Mouse (Mus musculus) MEL (cell line): ENCODE results near the gene Hrh1. TPM values are rescaled to one million over a fixed set of nuclear protein-coding genes. Genes with fewer than 3 reads are reported as not detected.
"Not testable (repeated sequence)": the region's sequence is repeated elsewhere in the genome, so short reads cannot be mapped to it uniquely, and the experiment has no call there.

Experiments used
- DNase-seq: peaks from one replicate; pipeline ENCODE4 v3.0.0; 2011; ENCODE audit warnings: low read depth, low spot score
- H3K27ac ChIP-seq: 2 replicates; pipeline ENCODE4 v1.5.1; 2012; ENCODE audit warnings: low read depth, mild to moderate bottlenecking, control low read depth, low read length, moderate library complexity; ENCODE audit not compliant: control insufficient read depth
- H3K27me3 ChIP-seq, 2 experiments: fragments of 150-350 bp in 1 of 2; sonication (generic) in 1 of 2; 2 replicates each; pipeline ENCODE4 v1.6.1; 2012; ENCODE audit warnings: low read length in 2 of 2, mild to moderate bottlenecking in 2 of 2, improper control_type of control experiment in 1 of 2, moderate library complexity in 1 of 2; ENCODE audit not compliant: insufficient read depth in 2 of 2, control insufficient read depth in 1 of 2
- H3K36me3 ChIP-seq, 2 experiments: 2 replicates each; pipeline ENCODE4 v1.6.1; 2012 to 2014; ENCODE audit warnings: low read length in 2 of 2, improper control_type of control experiment in 1 of 2, inconsistent platforms in 1 of 2, mild to moderate bottlenecking in 1 of 2; ENCODE audit not compliant: insufficient read depth in 2 of 2, control insufficient read depth in 1 of 2
- H3K4me1 ChIP-seq, 2 experiments: fragments of 150-350 bp in 1 of 2; sonication (generic) in 1 of 2; 2 replicates each; pipeline ENCODE4 v1.6.1; 2012; ENCODE audit warnings: low read length in 2 of 2, improper control_type of control experiment in 1 of 2, mild to moderate bottlenecking in 1 of 2; ENCODE audit not compliant: insufficient read depth in 2 of 2, control insufficient read depth in 1 of 2
- H3K4me3 ChIP-seq, 2 experiments: fragments of 150-350 bp in 1 of 2; sonication (generic) in 1 of 2; 2 replicates each; pipeline ENCODE4 v1.5.1; 2012; ENCODE audit warnings: low read depth in 2 of 2, low read length in 2 of 2, mild to moderate bottlenecking in 2 of 2, moderate library complexity in 2 of 2, control low read depth in 1 of 2, improper control_type of control experiment in 1 of 2; ENCODE audit not compliant: control insufficient read depth in 1 of 2, insufficient read depth in 1 of 2
- H3K79me2 ChIP-seq: 2 replicates; pipeline ENCODE4 v1.6.1; 2012; ENCODE audit warnings: mild to moderate bottlenecking, low read length, moderate library complexity; ENCODE audit not compliant: control insufficient read depth, poor library complexity, insufficient read depth
- H3K9ac ChIP-seq: 2 replicates; pipeline ENCODE4 v1.6.1; 2012; ENCODE audit warnings: low read depth, mild to moderate bottlenecking, control low read depth, low read length, moderate library complexity; ENCODE audit not compliant: control insufficient read depth, poor library complexity, severe bottlenecking
- H3K9me3 ChIP-seq: fragments of 150-350 bp; sonication (generic); replicated peaks from 2 replicates; pipeline ENCODE4 v1.6.1; 2012; ENCODE audit warnings: mild to moderate bottlenecking, low read length, improper control_type of control experiment, moderate library complexity; ENCODE audit not compliant: insufficient read depth
- BHLHE40 ChIP-seq: IDR thresholded peaks from 2 replicates; pipeline ENCODE4 v1.6.1; 2012; ENCODE audit warnings: low read depth, mild to moderate bottlenecking, inconsistent platforms, low read length, improper control_type of control experiment, borderline replicate concordance
- CHD2 ChIP-seq: IDR thresholded peaks from 2 replicates; pipeline ENCODE4 v1.6.1; 2011; ENCODE audit warnings: low read length, improper control_type of control experiment
- CTCF ChIP-seq, 3 experiments: IDR thresholded peaks in 2 of 3; conservative IDR thresholded peaks in 1 of 3; 2 replicates each; pipeline ENCODE4 v1.5.1; 2011 to 2012; ENCODE audit warnings: low read length in 3 of 3, low read depth in 2 of 3, mild to moderate bottlenecking in 2 of 3, improper control_type of control experiment in 1 of 3, inconsistent platforms in 1 of 3, mixed read lengths in 1 of 3, moderate library complexity in 1 of 3; ENCODE audit not compliant: control insufficient read depth in 1 of 3, insufficient read depth in 1 of 3, poor library complexity in 1 of 3, severe bottlenecking in 1 of 3
- GABPA ChIP-seq: IDR thresholded peaks from 2 replicates; pipeline ENCODE4 v1.6.1; 2012; ENCODE audit warnings: low read depth, mild to moderate bottlenecking, inconsistent platforms, low read length, improper control_type of control experiment, moderate library complexity
- HCFC1 ChIP-seq: IDR thresholded peaks from 2 replicates; pipeline ENCODE4 v1.6.1; 2012; ENCODE audit warnings: low read depth, mild to moderate bottlenecking, inconsistent platforms, low read length, improper control_type of control experiment, moderate library complexity
- JUND ChIP-seq: IDR thresholded peaks from 2 replicates; pipeline ENCODE4 v1.6.1; 2011; ENCODE audit warnings: low read depth, mild to moderate bottlenecking, improper control_type of control experiment, low read length
- MEF2A ChIP-seq: IDR thresholded peaks from 2 replicates; pipeline ENCODE4 v1.6.1; 2014; ENCODE audit warnings: low read depth, mild to moderate bottlenecking, inconsistent platforms, low read length, improper control_type of control experiment; ENCODE audit not compliant: poor library complexity, insufficient replicate concordance, severe bottlenecking; ENCODE audit errors: extremely low read depth
- MXI1 ChIP-seq: IDR thresholded peaks from 2 replicates; pipeline ENCODE4 v1.6.1; 2011; ENCODE audit warnings: mild to moderate bottlenecking, low read depth, low read length, improper control_type of control experiment
- MYB ChIP-seq: IDR thresholded peaks from 2 replicates; pipeline ENCODE4 v1.6.1; 2011; ENCODE audit warnings: mild to moderate bottlenecking, low read depth, low read length, improper control_type of control experiment
- POLR2AphosphoS2 ChIP-seq: IDR thresholded peaks from 2 replicates; pipeline ENCODE4 v1.6.1; 2011; ENCODE audit warnings: low read length, improper control_type of control experiment
- SMC3 ChIP-seq: IDR thresholded peaks from 2 replicates; pipeline ENCODE4 v1.6.1; 2011; ENCODE audit warnings: low read depth, low read length, improper control_type of control experiment
- TAL1 ChIP-seq: IDR thresholded peaks from 2 replicates; pipeline ENCODE4 v1.6.1; 2012; ENCODE audit warnings: mild to moderate bottlenecking, inconsistent platforms, low read length, moderate library complexity, mixed read lengths
- TBP ChIP-seq: IDR thresholded peaks from 2 replicates; pipeline ENCODE4 v1.8.0; 2011; ENCODE audit warnings: low read depth, low read length, improper control_type of control experiment
- TCF12 ChIP-seq: IDR thresholded peaks from 2 replicates; pipeline ENCODE4 v1.6.1; 2014; ENCODE audit warnings: low read depth, mild to moderate bottlenecking, inconsistent platforms, low read length, improper control_type of control experiment, moderate library complexity
- ZKSCAN1 ChIP-seq: IDR thresholded peaks from 2 replicates; pipeline ENCODE4 v1.6.1; 2012; ENCODE audit warnings: low read depth, mild to moderate bottlenecking, inconsistent platforms, low read length, improper control_type of control experiment, moderate library complexity
- ZMIZ1 ChIP-seq: IDR thresholded peaks from 2 replicates; pipeline ENCODE4 v1.6.1; 2012; ENCODE audit warnings: low read depth, mild to moderate bottlenecking, inconsistent platforms, low read length, improper control_type of control experiment, moderate library complexity
- polyA plus RNA-seq, 2 experiments: library from polyadenylated mRNA; stranded (reverse) in 1 of 2; unstranded in 1 of 2; fragments of >175 nt in 1 of 2; fragments of >200 nt in 1 of 2; gene quantifications; 2 replicates each; pipeline versions ENCODE4 v1.2.1 to v1.2.4; 2012; ENCODE audit warnings: low replicate concordance in 2 of 2, low read depth in 1 of 2; ENCODE audit not compliant: insufficient read length in 2 of 2, insufficient read depth in 1 of 2, missing spikeins in 1 of 2
- total RNA-seq: library from RNA; depleted of rRNA; stranded (reverse); fragments of 300-350 nt; gene quantifications from 2 replicates; pipeline ENCODE4 v1.2.3, GENCODE M21; 2012

The Hrh1 gene
- total and polyA plus RNA-seq, 3 experiments: not detected

DNA sequence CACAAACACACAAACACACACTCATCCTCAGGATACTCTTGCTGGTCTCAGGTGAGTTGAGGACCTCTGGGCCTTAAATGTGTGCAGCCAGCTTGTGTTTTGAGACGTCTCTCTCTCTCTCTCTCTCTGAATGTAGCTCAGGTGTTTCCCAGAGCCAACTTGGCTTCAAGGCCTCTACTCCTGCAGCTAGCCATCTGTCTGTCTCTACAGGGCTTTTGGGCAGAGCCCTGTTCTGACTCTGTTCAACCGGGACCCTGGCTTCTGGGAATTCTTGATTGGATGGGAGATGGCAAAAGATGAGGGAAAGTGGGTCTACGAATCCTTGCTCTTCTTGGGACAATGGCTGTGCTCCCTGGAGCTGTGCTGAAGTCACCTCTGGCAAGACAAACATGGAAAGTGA, 91.6 kb downstream of the Hrh1 start:
- Histone ChIP-seq H3K27me3 (no peaks in the 10 kb centered on the region), H3K27ac (no peak overlapping the region), H3K9ac (no peak overlapping the region), H3K9me3 (no peaks in the 10 kb centered on the region), H3K4me3 (no peak overlapping the region), H3K79me2 (no peaks in the 10 kb centered on the region), H3K4me1 (no peaks in the 10 kb centered on the region), H3K36me3 (no peaks in the 10 kb centered on the region)
- TF ChIP-seq MXI1 (no peak), BHLHE40 (no peak), TBP (no peak), CHD2 (no peak), JUND (no peak), TCF12 (no peak), HCFC1 (no peak), ZKSCAN1 (no peak), MEF2A (no peak), MYB (no peak), CTCF (IDR thresholded peaks at IDR 0.05 in 2 of 3, conservative IDR thresholded peaks at IDR 0.05 in 1 of 3; ENCODE audit: control insufficient read depth in 1 of 3, insufficient read depth in 1 of 3, low read depth in 2 of 3, low read length in 3 of 3, poor library complexity in 1 of 3, severe bottlenecking in 1 of 3) (no peak), SMC3 (no peak), POLR2AphosphoS2 (no peak), TAL1 (no peak), ZMIZ1 (no peak), GABPA (no peak)
- no peak for DNase-seq

GRCm38 (mm10) chr6:114492588-114492987, 94.9 kb downstream of the Hrh1 start:
- H3K9ac ChIP-seq, H3K36me3 ChIP-seq, H3K9me3 ChIP-seq, H3K4me1 ChIP-seq, H3K27me3 ChIP-seq, H3K79me2 ChIP-seq, H3K4me3 ChIP-seq, H3K27ac ChIP-seq, DNase-seq: not testable (repeated sequence)

GRCm38 (mm10) chr6:114494987-114495386, 97.3 kb downstream of the Hrh1 start:
- not testable (repeated sequence) for H3K4me1 ChIP-seq, H3K9ac ChIP-seq, H3K4me3 ChIP-seq, H3K36me3 ChIP-seq, H3K27ac ChIP-seq, DNase-seq, H3K9me3 ChIP-seq, H3K27me3 ChIP-seq, H3K79me2 ChIP-seq

DNA sequence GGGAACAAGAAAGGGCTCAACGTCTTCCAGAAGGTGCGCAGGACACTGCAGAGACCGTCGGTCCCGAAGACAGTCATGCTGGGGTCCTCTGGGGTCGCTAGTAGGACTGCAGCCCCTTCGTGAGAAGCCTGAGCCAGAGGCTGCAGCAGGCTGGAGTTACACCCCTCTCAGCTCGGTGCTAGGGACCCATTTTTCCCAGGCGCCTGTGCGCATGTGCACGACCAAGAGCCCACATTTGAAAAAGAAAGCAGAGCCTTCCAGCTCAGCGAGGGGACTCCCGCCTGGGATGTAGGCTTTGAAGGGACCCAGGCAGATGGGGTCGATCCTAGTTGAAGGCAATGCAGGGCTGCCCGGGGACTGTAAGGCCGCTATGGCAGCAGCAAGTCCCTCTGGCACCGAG, 116.3 kb downstream of the Hrh1 start:
- not testable (repeated sequence) for H3K36me3 ChIP-seq, H3K27ac ChIP-seq, H3K9me3 ChIP-seq, H3K4me1 ChIP-seq, H3K9ac ChIP-seq, H3K79me2 ChIP-seq, DNase-seq, H3K27me3 ChIP-seq, H3K4me3 ChIP-seq

DNA sequence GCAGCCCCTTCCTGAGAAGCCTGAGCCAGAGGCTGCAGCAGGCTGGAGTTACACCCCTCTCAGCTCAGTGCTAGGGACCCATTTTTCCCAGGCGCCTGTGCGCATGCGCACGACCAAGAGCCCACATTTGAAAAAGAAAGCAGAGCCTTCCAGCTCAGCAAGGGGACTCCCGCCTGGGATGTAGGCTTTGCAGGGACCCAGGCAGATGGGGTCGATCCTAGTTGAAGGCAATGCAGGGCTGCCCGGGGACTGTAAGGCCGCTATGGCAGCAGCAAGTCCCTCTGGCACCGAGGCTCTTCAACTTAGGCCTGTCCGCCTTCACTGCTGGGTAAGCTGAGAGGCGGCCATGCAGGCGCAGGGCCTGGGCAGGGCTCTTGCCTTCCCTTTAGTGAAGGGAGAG, 131.0 kb downstream of the Hrh1 start:
- H3K27me3 ChIP-seq, H3K4me3 ChIP-seq, H3K27ac ChIP-seq, H3K9me3 ChIP-seq, H3K36me3 ChIP-seq, H3K4me1 ChIP-seq, H3K79me2 ChIP-seq, DNase-seq, H3K9ac ChIP-seq: not testable (repeated sequence)
